Mouse (Mus musculus) embryonic fibroblast, embryonic 13.5 days (primary cell): ENCODE results near the gene Slc9a9.

Experiments used
- CTCF ChIP-seq: IDR thresholded peaks from 2 replicates; pipeline ENCODE4 v1.5.1; 2011; ENCODE audit warnings: mild to moderate bottlenecking, control low read depth, low read length, moderate library complexity, borderline replicate concordance; ENCODE audit not compliant: insufficient read depth
- POLR2A ChIP-seq: IDR thresholded peaks from 2 replicates; pipeline ENCODE4 v1.6.1; 2011; ENCODE audit warnings: low read depth, mild to moderate bottlenecking, control low read depth, low read length, moderate library complexity

DNA sequence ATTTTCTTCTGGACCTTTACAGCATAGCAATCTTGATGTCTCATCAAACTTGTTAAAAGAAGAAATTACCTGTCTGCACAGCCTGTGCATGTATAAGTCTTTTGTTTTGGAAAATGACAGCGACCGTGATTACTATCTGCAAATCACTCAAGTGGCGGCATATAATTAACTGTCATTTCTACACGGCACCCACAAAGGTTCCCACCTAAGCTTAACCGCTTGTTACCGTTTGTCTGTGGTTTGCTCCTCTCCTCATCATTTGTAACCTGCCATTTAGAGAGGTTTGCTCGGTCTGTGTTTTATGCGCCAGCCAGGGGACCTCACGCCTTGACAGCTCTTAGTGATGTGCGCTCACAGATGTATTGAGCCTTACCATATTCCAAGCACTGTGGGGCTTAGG lies 48.9 kb upstream of the Slc9a9 start:
- TF ChIP-seq POLR2A (no peak), CTCF (no peak)
